Mouse (Mus musculus): ENCODE measurements at regions not wholly inside any gene's neighbourhood (a gene's known extent, or its start where the extent isn't known, plus 50 kb on each side); places are given as distances from the start of the nearest gene placed in this dataset.

GRCm38 (mm10) chr12:15244966-15245365 is 571.8 kb downstream of the Trib2 start:
- no peak overlapping the region for H3K4me3 ChIP-seq
- 82% methylated on average over 4 of the region's 4 CpGs for WGBS
- no peaks in the 10 kb centered on the region for H3K9me3 ChIP-seq
- no peak for DNase-seq (ENCODE audit: low spot score)
- no peak overlapping the region for H3K27ac ChIP-seq
- no peaks in the 10 kb centered on the region for H3K27me3 ChIP-seq (ENCODE audit: insufficient read depth, poor library complexity, severe bottlenecking)
- no peaks in the 10 kb centered on the region for H3K4me1 ChIP-seq
- H3K36me3 ChIP-seq: no peaks in the 10 kb centered on the region

DNA sequence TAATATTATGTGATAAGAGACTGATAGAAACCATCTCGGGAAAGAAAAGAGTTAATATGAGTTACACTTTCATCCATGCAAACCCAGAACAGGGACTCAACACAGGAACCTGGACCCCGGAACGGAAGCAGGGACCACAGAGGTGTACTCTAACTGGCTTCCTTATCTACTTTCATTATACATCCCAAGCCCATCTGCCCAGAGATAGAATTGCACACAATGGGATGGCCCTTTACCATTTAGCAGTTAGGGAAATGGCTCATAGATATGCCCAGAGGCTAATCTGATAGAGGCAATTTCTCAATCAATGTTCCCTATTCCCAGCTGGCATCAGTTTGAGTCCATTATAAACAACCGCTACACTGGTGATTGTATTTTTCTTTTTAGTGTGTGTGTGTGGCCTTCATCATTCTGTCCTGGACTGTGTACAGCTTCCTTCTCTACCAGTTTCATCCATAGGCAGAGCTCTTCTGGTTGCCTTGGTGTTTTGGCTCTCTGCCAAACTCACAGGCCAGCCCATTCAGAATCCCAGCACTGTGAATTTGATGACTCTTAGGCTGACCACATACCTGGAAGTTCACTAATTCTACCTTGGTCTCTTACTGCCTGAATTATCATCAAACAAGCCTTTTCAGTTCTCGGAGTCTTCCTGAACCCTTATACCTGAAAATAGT is 594.1 kb downstream of the Trib2 start:
- H3K4me3 ChIP-seq: no peak overlapping the region

GRCm38 (mm10) chr12:15218504-15218903 is 598.2 kb downstream of the Trib2 start:
- Histone ChIP-seq H3K4me1 (no peaks in the 10 kb centered on the region), H3K4me3 (no peak overlapping the region), H3K36me3 (no peaks in the 10 kb centered on the region), H3K9me3 (no peaks in the 10 kb centered on the region), H3K27ac (no peak overlapping the region), H3K27me3 (ENCODE audit: insufficient read depth, poor library complexity, severe bottlenecking) (no peaks in the 10 kb centered on the region)
- DNase-seq (ENCODE audit: low spot score): no peak
- 87% methylated on average over 8 of the region's 8 CpGs for WGBS

More for the DNA sequence above, 594.1 kb downstream of the Trib2 start:
- H3K36me3 ChIP-seq: no peaks in the 10 kb centered on the region
- no peaks in the 10 kb centered on the region for H3K4me1 ChIP-seq
- H3K27me3 ChIP-seq (ENCODE audit: insufficient read depth, poor library complexity, severe bottlenecking): no peaks in the 10 kb centered on the region
- no peak overlapping the region for H3K27ac ChIP-seq
- DNase-seq (ENCODE audit: low spot score): no peak
- 87% methylated on average over 5 of the region's 5 CpGs for WGBS
- no peaks in the 10 kb centered on the region for H3K9me3 ChIP-seq

DNA sequence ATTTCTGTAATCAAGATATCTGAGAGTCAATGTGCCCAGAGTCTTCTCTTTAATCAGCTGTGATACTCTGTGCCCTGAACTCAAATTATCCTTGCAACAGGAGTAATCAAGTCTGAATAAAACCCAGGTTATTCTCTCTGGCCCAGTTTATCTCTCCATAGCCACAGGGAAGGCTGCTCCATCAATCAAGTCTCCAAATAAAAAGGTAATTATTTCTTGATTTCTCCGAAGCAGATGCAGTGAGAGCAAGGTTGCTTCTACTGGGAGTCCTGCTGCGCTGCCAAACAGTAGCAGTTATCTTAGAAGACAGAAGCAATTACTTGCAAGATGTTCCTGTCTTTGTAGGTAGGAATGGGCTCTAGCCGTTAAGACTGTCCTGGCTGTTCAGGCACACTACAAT is 600.5 kb downstream of the Trib2 start:
- no peaks in the 10 kb centered on the region for H3K27me3 ChIP-seq (ENCODE audit: insufficient read depth, poor library complexity, severe bottlenecking)
- 77% methylated on average over 3 of the region's 3 CpGs for WGBS
- no peaks in the 10 kb centered on the region for H3K36me3 ChIP-seq
- no peak overlapping the region for H3K27ac ChIP-seq
- no peaks in the 10 kb centered on the region for H3K9me3 ChIP-seq
- no peaks in the 10 kb centered on the region for H3K4me1 ChIP-seq
- H3K4me3 ChIP-seq: no peak overlapping the region
- no peak for DNase-seq (ENCODE audit: low spot score)

DNA sequence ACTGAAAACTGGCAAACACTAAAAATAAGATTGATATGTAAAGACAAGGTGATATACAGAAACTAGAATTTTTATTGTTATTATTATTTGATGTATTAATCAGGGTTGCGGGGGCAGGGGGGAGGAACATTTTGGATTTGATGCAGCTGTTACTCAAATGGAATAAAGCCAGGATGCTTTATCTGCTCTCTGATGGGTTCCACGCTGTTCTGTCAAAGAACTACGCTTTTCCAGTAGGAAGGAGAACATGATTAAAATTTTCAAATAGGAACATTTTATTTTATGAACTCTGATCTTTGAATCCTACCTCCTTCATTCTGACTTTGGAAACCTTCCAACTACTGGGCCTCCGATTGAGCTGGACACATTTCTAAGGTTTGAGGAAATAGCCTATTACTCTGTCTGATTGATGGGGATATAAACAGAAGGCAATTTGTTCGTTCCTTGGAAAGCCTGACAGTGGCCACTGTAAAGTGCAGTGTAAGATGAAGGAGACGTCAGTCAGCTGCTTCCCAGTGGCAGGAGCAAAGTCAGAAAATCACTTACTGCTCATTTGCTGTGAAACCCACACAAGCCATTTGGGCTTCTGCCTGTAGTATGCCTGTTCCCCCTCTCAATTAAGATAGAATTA is 642.2 kb downstream of the Trib2 start:
- no peaks in the 10 kb centered on the region for H3K36me3 ChIP-seq
- H3K4me3 ChIP-seq: no peak overlapping the region
- 58% methylated on average over 6 of the region's 6 CpGs for WGBS
- H3K27me3 ChIP-seq (ENCODE audit: insufficient read depth, poor library complexity, severe bottlenecking): no peaks in the 10 kb centered on the region
- H3K9me3 ChIP-seq: no peaks in the 10 kb centered on the region
- no peaks in the 10 kb centered on the region for H3K4me1 ChIP-seq
- no peak for DNase-seq (ENCODE audit: low spot score)
- no peak overlapping the region for H3K27ac ChIP-seq

GRCm38 (mm10) chr12:15162605-15163004 is 654.1 kb downstream of the Trib2 start:
- no peaks in the 10 kb centered on the region for H3K36me3 ChIP-seq
- H3K9me3 ChIP-seq: no peaks in the 10 kb centered on the region
- H3K27ac ChIP-seq: no peak overlapping the region
- WGBS: 75% methylated on average over 5 of the region's 5 CpGs
- H3K4me1 ChIP-seq: no peaks in the 10 kb centered on the region
- DNase-seq (ENCODE audit: low spot score): no peak
- H3K4me3 ChIP-seq: no peak overlapping the region
- no peaks in the 10 kb centered on the region for H3K27me3 ChIP-seq (ENCODE audit: insufficient read depth, poor library complexity, severe bottlenecking)

DNA sequence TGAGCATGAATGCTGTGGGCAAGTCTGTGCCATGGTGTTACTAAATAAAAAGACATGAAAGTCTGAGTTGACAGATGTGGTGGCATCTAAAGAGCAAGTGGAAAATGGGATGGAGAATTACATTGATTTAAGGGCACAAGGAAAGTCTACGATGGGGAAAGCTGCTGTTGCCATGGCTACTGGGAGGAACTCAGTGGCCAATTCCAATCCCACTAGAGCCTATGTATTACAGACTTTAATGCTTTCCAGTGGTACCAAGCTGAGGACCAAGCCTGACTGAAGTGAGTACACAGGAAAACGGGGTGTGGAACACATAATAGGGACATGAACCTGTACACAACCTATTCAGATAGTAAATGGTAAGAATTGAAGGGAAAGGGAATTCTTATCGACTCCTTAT is 654.9 kb downstream of the Trib2 start:
- 66% methylated on average over 3 of the region's 3 CpGs for WGBS
- no peak for DNase-seq (ENCODE audit: low spot score)
- no peak overlapping the region for H3K4me3 ChIP-seq
- H3K4me1 ChIP-seq: no peaks in the 10 kb centered on the region
- H3K36me3 ChIP-seq: no peaks in the 10 kb centered on the region
- H3K27me3 ChIP-seq (ENCODE audit: insufficient read depth, poor library complexity, severe bottlenecking): no peaks in the 10 kb centered on the region
- H3K9me3 ChIP-seq: no peaks in the 10 kb centered on the region
- H3K27ac ChIP-seq: no peak overlapping the region

GRCm38 (mm10) chr12:15160478-15160998 is 656.2 kb downstream of the Trib2 start:
- no peak for DNase-seq (ENCODE audit: low spot score)
- Histone ChIP-seq H3K9me3 (no peaks in the 10 kb centered on the region), H3K27me3 (ENCODE audit: insufficient read depth, poor library complexity, severe bottlenecking) (no peaks in the 10 kb centered on the region), H3K36me3 (no peaks in the 10 kb centered on the region), H3K27ac (no peak overlapping the region), H3K4me3 (no peak overlapping the region), H3K4me1 (no peaks in the 10 kb centered on the region)
- WGBS: 83% methylated on average over 2 of the region's 2 CpGs

- H3K4me1 ChIP-seq: no peaks in the 10 kb centered on the region
- 66% methylated on average over 2 of the region's 2 CpGs for WGBS
Observed at GRCm38 (mm10) chr12:15146398-15146797, 670.3 kb downstream of the Trib2 start.

DNA sequence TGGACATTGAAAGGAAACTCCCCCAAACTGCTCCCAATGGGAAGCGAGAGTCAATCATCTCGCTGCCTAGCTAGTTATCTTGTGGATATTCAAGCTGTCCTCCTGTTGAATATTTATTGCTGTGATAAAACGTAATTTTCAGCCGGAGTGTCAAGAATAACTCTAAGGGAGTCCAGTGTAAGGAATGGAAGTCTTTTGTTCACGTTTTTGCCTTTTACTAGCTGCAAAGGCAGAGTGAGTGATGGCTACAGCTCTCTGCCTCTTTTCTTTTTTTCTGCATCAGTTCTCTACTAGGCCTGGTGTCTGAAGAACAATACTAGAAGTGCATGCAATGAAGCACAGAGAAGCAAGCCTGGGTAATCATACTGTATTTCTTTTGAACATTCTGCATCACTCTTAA is 679.7 kb downstream of the Trib2 start:
- H3K4me3 ChIP-seq: no peak overlapping the region
- no peak overlapping the region for H3K27ac ChIP-seq
- 84% methylated on average over 5 of the region's 5 CpGs for WGBS
- no peaks in the 10 kb centered on the region for H3K36me3 ChIP-seq
- H3K4me1 ChIP-seq: no peaks in the 10 kb centered on the region
- H3K9me3 ChIP-seq: no peaks in the 10 kb centered on the region
- no peak for DNase-seq (ENCODE audit: low spot score)
- no peaks in the 10 kb centered on the region for H3K27me3 ChIP-seq (ENCODE audit: insufficient read depth, poor library complexity, severe bottlenecking)

More at GRCm38 (mm10) chr12:15146398-15146797, 670.3 kb downstream of the Trib2 start:
- no peak for DNase-seq (ENCODE audit: low spot score)
- H3K36me3 ChIP-seq: no peaks in the 10 kb centered on the region
- no peak overlapping the region for H3K4me3 ChIP-seq
- H3K9me3 ChIP-seq: no peaks in the 10 kb centered on the region
- H3K27me3 ChIP-seq (ENCODE audit: insufficient read depth, poor library complexity, severe bottlenecking): no peaks in the 10 kb centered on the region
- no peak overlapping the region for H3K27ac ChIP-seq

- Histone ChIP-seq H3K9me3 (no peaks in the 10 kb centered on the region), H3K4me3 (no peak overlapping the region), H3K36me3 (no peaks in the 10 kb centered on the region), H3K27me3 (ENCODE audit: insufficient read depth, poor library complexity, severe bottlenecking) (no peaks in the 10 kb centered on the region), H3K27ac (no peak overlapping the region), H3K4me1 (no peaks in the 10 kb centered on the region)
- 72% methylated on average over 3 of the region's 3 CpGs for WGBS
- no peak for DNase-seq (ENCODE audit: low spot score)
Observed at GRCm38 (mm10) chr12:15124179-15124578, 692.5 kb downstream of the Trib2 start.

DNA sequence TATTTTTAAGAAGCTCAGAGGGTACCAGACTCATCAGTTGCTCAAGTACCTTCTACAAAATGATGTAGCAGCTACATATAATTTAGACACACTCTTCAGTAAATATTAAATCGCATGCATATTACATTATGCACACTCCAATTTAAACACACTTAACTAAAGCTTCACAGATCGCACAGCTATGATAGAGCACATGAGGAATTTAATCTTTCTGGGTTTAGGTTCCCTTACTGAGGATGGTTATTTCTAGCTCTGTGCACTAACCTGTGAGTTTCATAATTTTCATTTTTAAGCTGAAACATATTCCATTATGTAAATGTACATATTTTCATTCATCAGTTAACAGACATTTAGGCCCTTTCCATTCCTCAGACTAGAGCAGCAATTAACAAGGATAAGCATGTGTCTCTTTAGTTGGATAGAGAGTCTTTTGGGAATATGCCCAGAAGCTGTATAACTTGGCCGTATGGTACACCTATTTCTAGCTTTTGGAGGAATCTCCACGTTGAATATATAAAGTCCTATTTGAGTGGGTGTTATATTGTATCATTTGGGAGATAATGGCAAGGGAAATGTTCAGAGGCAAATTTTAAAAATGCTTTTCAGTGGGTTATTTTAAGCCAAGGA is 694.0 kb downstream of the Trib2 start:
- DNase-seq (ENCODE audit: low spot score): no peak
- no peaks in the 10 kb centered on the region for H3K27me3 ChIP-seq (ENCODE audit: insufficient read depth, poor library complexity, severe bottlenecking)
- H3K36me3 ChIP-seq: no peaks in the 10 kb centered on the region
- no peak overlapping the region for H3K27ac ChIP-seq
- H3K4me1 ChIP-seq: no peaks in the 10 kb centered on the region
- no peak overlapping the region for H3K4me3 ChIP-seq
- WGBS: 81% methylated on average over 4 of the region's 4 CpGs
- H3K9me3 ChIP-seq: no peaks in the 10 kb centered on the region

GRCm38 (mm10) chr12:15115556-15115955 is 701.2 kb downstream of the Trib2 start:
- DNase-seq (ENCODE audit: low spot score): no peak
- H3K27me3 ChIP-seq (ENCODE audit: insufficient read depth, poor library complexity, severe bottlenecking): no peaks in the 10 kb centered on the region
- H3K9me3 ChIP-seq: no peaks in the 10 kb centered on the region
- no peak overlapping the region for H3K27ac ChIP-seq
- WGBS: 82% methylated on average over 3 of the region's 3 CpGs
- H3K36me3 ChIP-seq: no peaks in the 10 kb centered on the region
- H3K4me1 ChIP-seq: no peaks in the 10 kb centered on the region
- H3K4me3 ChIP-seq: no peak overlapping the region

All from heart, embryonic 10.5 days (tissue).